Mouse (Mus musculus) midbrain, embryonic 14.5 days (tissue): ENCODE data around the gene Gm11733. TPM values are rescaled to one million over a fixed set of nuclear protein-coding genes. Genes with fewer than 3 reads are reported as not detected.

Experiments
- ATAC-seq: fragments of 200-750 bp; cut with Nextera tagmentation; 2 replicates; pipeline ENCODE4 v1.8.0; 2017; ENCODE audit warnings: moderate number of reproducible peaks, moderate library complexity; ENCODE audit not compliant: low FRiP score, low TSS enrichment
- DNase-seq: peaks from one replicate; pipeline ENCODE4 v3.0.0-alpha.2; 2015
- H3K27ac ChIP-seq: fragments of 300-500 bp; sonication (generic); replicated peaks from 2 replicates; pipeline ENCODE4 v1.5.1; 2014; ENCODE audit warnings: mild to moderate bottlenecking, low read depth, low read length, moderate library complexity
- H3K27me3 ChIP-seq: fragments of 300-500 bp; sonication (generic); 2 replicates; pipeline ENCODE4 v1.6.1; 2014; ENCODE audit warnings: low read length, control low read depth, mixed read lengths; ENCODE audit not compliant: control insufficient read depth, insufficient read depth
- H3K36me3 ChIP-seq: fragments of 300-500 bp; sonication (generic); 2 replicates; pipeline ENCODE4 v1.6.1; 2014; ENCODE audit warnings: low read length, control low read depth; ENCODE audit not compliant: control insufficient read depth, insufficient read depth
- H3K4me1 ChIP-seq: fragments of 300-500 bp; sonication (generic); 2 replicates; pipeline ENCODE4 v1.6.1; 2014; ENCODE audit warnings: mild to moderate bottlenecking, antibody characterized with exemption, low read length, control low read depth; ENCODE audit not compliant: control insufficient read depth, insufficient read depth
- H3K4me2 ChIP-seq: fragments of 300-500 bp; sonication (generic); 2 replicates; pipeline ENCODE4 v1.6.1; 2014; ENCODE audit warnings: mild to moderate bottlenecking, low read length, moderate library complexity
- H3K4me3 ChIP-seq: fragments of 300-500 bp; sonication (generic); replicated peaks from 2 replicates; pipeline ENCODE4 v1.5.1; 2014; ENCODE audit warnings: low read depth, low read length
- H3K9ac ChIP-seq: fragments of 300-500 bp; sonication (generic); replicated peaks from 2 replicates; pipeline ENCODE4 v1.6.1; 2014; ENCODE audit warnings: mild to moderate bottlenecking, low read length, moderate library complexity
- H3K9me3 ChIP-seq: fragments of 300-500 bp; sonication (generic); 2 replicates; pipeline ENCODE4 v1.6.1; 2016; ENCODE audit warnings: low read length, control low read depth, mixed read lengths; ENCODE audit not compliant: control insufficient read depth
- WGBS: fragments of 180-500 bp; shearing (Covaris S2); extraction: QIAGEN DNeasy Blood & Tissue Kit; methylation state at CpG from one replicate; pipeline ENCODE4 v1.1.7; 2014; 5-methylcytosine and 5-hydroxymethylcytosine counted together
- polyA plus RNA-seq: library from polyadenylated mRNA; unstranded; fragments of >200 nt; fragmentation: Nextera tagmentation; extraction: Ambion mirVana; gene quantifications from 2 replicates; pipeline ENCODE4 v1.2.1, GENCODE M21; 2014

The Gm11733 gene
- polyA plus RNA-seq, 1 experiment from 2014 or later = 0.12 TPM

DNA sequence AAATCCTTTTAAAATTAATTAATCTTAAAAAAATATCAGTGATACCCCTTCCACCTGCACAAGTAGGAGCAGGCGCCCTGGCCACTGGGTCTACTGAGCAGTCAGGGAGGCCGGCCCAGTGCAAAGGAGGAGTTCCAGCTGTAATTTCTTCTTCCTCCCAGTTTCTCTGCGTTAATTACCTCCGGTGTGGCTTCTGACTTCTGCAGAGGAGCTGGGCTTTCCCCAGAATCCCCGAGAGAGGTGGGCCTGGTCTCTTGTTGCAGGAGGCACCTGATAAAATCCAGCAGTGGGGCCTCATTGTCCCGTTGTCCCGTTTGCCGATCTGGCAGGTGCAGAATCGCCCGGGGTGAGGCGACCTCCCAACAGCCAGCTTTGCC lies 1.9 kb upstream of the Gm11733 start:
- Histone ChIP-seq H3K4me1 (peaks cover 65% of the 10 kb centered on the region), H3K4me3 (no peak overlapping the region), H3K27me3 (0 out of 2 replicates have a peak, but pooled peaks cover 4% of the 10 kb centered on the region), H3K27ac (peak overlapping the region; percentile 85), H3K9me3 (no peaks in the 10 kb centered on the region), H3K9ac (peak overlapping the region; percentile 20; the same call in 1 of the 2 replicates), H3K4me2 (peak overlapping the region; percentile 44), H3K36me3 (no peaks in the 10 kb centered on the region)
- ATAC-seq = no peak
- no peak for DNase-seq
- WGBS = 11% methylated on average over 11 of the region's 11 CpGs

- H3K4me1 ChIP-seq = peaks cover 65% of the 10 kb centered on the region
These were observed 1.3 kb upstream of the Gm11733 start for GRCm38 (mm10) chr11:117482677-117483511.

GRCm38 (mm10) chr11:117491408-117492208 lies 7.4 kb downstream of the Gm11733 start:
- H3K4me1 ChIP-seq = peaks cover 41% of the 10 kb centered on the region
- peak overlapping the region; percentile 83 for H3K27ac ChIP-seq
- no peaks in the 10 kb centered on the region for H3K27me3 ChIP-seq
- no peaks in the 10 kb centered on the region for H3K36me3 ChIP-seq
- H3K9ac ChIP-seq = no peak overlapping the region; the same call in 1 of the 2 replicates
- peak; percentile 69 for DNase-seq
- no peak overlapping the region for H3K4me3 ChIP-seq
- peak overlapping the region; percentile 30; the same call in 1 of the 2 replicates for H3K4me2 ChIP-seq
- peaks cover 5% of the 10 kb centered on the region; the same call in 1 of the 2 replicates for H3K9me3 ChIP-seq
- 40% methylated on average over 17 of the region's 17 CpGs for whole genome bisulfite sequencing
- ATAC-seq = peak; percentile 35; the same call in 1 of the 2 replicates

More at GRCm38 (mm10) chr11:117482677-117483511, 1.3 kb upstream of the Gm11733 start:
- DNase-seq (peak; percentile 91), ATAC-seq (peak; percentile 58)
- Histone ChIP-seq H3K9me3 (no peaks in the 10 kb centered on the region), H3K9ac (peak overlapping the region; percentile 20; the same call in 1 of the 2 replicates), H3K36me3 (no peaks in the 10 kb centered on the region), H3K27ac (peak overlapping the region; percentile 85), H3K4me2 (peak overlapping the region; percentile 44), H3K4me3 (no peak overlapping the region), H3K27me3 (0 out of 2 replicates have a peak, but pooled peaks cover 4% of the 10 kb centered on the region)
- 3% methylated on average over 25 of the region's 26 CpGs for WGBS

- 0% methylated on average over 1 of the region's 1 CpGs for WGBS
- peaks cover 47% of the 10 kb centered on the region for H3K4me1 ChIP-seq
- peaks cover 5% of the 10 kb centered on the region; the same call in 1 of the 2 replicates for H3K9me3 ChIP-seq
- no peak for DNase-seq
- H3K36me3 ChIP-seq = no peaks in the 10 kb centered on the region
- no peaks in the 10 kb centered on the region for H3K27me3 ChIP-seq
- H3K27ac ChIP-seq = peak overlapping the region; percentile 83
- H3K4me2 ChIP-seq = no peak overlapping the region; the same call in 1 of the 2 replicates
- H3K4me3 ChIP-seq = no peak overlapping the region
- no peak overlapping the region for H3K9ac ChIP-seq
- ATAC-seq = no peak
These were observed 8.0 kb downstream of the Gm11733 start for GRCm38 (mm10) chr11:117492209-117492505.

DNA sequence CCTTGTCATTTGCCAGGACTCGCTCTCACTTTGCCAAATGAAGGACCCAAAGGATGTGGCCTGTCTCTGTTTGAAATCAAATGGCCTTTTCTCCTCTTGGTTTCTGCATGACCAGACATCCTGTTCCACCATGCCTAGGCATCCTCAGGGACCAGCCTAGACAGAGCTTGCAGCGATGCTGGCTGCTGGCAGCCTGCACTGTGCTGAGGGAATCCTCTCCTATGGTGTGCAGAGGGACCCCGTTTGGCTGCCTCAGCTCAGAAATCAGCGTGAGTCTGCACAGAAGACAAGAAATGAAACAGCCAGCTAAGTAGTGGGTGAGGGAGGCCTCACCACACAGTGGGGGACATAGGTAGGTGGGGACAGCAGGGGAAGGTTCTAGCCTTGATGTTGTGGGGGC lies 12.6 kb downstream of the Gm11733 start:
- ATAC-seq (no peak), DNase-seq (peak; percentile 78)
- H3K27me3 ChIP-seq = no peaks in the 10 kb centered on the region
- WGBS = 17% methylated on average over 4 of the region's 4 CpGs
- H3K9ac ChIP-seq = peak overlapping the region; percentile 42; the same call in 1 of the 2 replicates
- H3K9me3 ChIP-seq = no peaks in the 10 kb centered on the region
- H3K27ac ChIP-seq = peak overlapping the region; percentile 96
- peak overlapping the region; percentile 36 for H3K4me2 ChIP-seq
- H3K4me1 ChIP-seq = peaks cover 58% of the 10 kb centered on the region
- H3K4me3 ChIP-seq = no peak overlapping the region
- no peaks in the 10 kb centered on the region for H3K36me3 ChIP-seq

- DNase-seq (peak; percentile 84), ATAC-seq (peak; percentile 91)
- peak overlapping the region; percentile 42; the same call in 1 of the 2 replicates for H3K9ac ChIP-seq
- H3K4me2 ChIP-seq = peak overlapping the region; percentile 36
- peak overlapping the region; percentile 9; the same call in 1 of the 2 replicates for H3K4me3 ChIP-seq
- no peaks in the 10 kb centered on the region for H3K9me3 ChIP-seq
- no peaks in the 10 kb centered on the region for H3K36me3 ChIP-seq
- H3K4me1 ChIP-seq = peaks cover 52% of the 10 kb centered on the region
- H3K27me3 ChIP-seq = no peaks in the 10 kb centered on the region
- 5% methylated on average over 16 of the region's 16 CpGs for WGBS
- H3K27ac ChIP-seq = peak overlapping the region; percentile 96
These were observed 13.3 kb downstream of the Gm11733 start for GRCm38 (mm10) chr11:117497256-117498136.

DNA sequence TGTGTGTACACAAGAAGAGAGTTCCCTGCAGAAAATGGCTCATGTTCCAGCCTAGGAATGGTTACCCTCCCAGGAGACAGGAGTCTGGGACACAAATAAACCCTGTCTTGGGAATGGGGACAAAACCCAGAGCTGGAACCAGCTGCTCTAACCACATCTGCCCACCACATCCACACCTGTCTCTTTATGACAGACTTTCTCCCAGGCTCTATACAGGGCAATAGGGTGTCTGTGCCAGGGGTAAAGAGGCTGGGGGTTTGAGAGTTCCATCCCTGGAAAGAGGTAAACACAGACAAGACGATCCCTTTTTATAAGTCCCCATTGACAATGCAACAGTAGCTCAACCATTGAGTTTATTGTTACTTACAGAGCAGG lies 14.0 kb downstream of the Gm11733 start:
- Histone ChIP-seq H3K36me3 (no peaks in the 10 kb centered on the region), H3K4me2 (peak overlapping the region; percentile 36), H3K4me1 (peaks cover 45% of the 10 kb centered on the region), H3K4me3 (no peak overlapping the region), H3K27ac (peak overlapping the region; percentile 96), H3K27me3 (no peaks in the 10 kb centered on the region), H3K9me3 (no peaks in the 10 kb centered on the region), H3K9ac (peak overlapping the region; percentile 42; the same call in 1 of the 2 replicates)
- DNase-seq (no peak), ATAC-seq (peak; percentile 18; the same call in 1 of the 2 replicates)
- 16% methylated on average over 1 of the region's 1 CpGs for WGBS

DNA sequence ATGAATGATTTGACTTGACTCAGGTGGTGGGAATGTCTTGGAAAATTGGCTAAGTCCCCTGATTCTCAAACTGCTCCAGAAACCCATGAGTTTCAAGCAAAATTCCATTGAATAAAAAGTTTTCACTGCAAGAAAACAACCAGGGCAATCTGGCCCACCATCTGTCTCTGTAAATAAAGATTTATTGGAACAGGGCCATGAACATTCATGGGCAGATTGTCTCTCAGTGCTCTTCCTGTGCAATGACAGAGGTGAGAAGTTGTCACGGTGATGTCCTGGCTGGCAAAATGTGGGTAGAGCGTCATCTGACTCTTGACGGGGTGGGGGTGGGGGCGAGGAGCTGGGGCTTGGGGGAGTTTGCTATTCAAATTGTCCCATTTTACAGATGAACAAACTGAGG lies 24.8 kb downstream of the Gm11733 start:
- no peaks in the 10 kb centered on the region for H3K9me3 ChIP-seq

More for the DNA sequence above, 24.8 kb downstream of the Gm11733 start:
- DNase-seq = no peak
- Histone ChIP-seq H3K4me3 (no peak overlapping the region), H3K27ac (no peak overlapping the region), H3K4me2 (no peak overlapping the region), H3K9ac (no peak overlapping the region), H3K4me1 (no peaks in the 10 kb centered on the region), H3K36me3 (no peaks in the 10 kb centered on the region), H3K27me3 (no peaks in the 10 kb centered on the region)
- ATAC-seq = no peak
- 93% methylated on average over 4 of the region's 4 CpGs for WGBS
